ENCODE assay signal across 9 mouse cellular contexts in the genomic region with DNA sequence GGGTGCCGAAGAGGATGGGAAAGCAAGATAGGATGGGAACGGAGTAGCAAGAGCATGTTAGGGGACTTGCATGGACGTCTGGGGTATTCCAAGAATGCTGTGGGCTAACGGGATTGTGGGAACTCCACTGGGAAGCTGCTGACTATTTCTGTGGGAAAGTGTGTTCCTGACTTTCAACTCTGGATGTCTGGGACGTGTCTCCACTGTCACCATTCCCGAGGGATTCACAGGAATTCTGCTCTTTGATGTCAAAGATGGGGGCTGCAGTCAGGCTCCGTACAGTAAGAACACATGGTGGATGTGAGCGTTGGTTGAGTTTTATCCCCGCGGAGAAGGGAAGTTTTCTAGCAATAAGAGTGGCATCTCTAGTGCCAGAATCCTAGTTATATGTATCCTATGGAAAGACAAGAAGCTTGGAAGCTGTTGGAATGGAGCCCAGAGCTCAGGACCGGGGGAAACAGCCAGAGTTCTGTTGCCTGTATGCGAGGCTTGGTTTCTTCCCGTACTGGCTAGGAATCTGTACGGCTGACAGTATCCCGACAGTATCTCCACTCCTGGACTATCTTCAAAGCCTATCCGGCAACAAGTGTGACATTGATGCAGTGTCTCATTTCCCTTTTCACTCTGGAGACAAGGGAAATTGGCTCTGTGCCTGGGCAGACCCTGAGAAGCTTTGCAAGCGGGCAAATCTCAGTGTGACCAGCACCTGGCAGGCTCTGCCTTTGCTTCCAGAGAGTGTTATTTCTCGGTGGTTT. TPM values are rescaled to one million over a fixed set of nuclear protein-coding genes. Genes with fewer than 3 reads are reported as not detected.
DNase-seq lines count a peak whose midpoint lies in the region; ATAC-seq and TF ChIP-seq lines count a peak whose summit lies in the region.
"Had no signal": no experiment of that assay in that cellular context is flagged by ENCODE, and none has a peak within 500 bp of the region (broad histone marks: within the 10 kb centered on the region; RNA-seq: fewer than 3 reads in every experiment).

No protein-coding gene starts in this region.

- no peak overlapping the region for H3K9ac ChIP-seq in forebrain, embryonic 12.5 days
- H3K9ac ChIP-seq in forebrain, embryonic 11.5 days (ENCODE audit: low read length) = no peak overlapping the region
- H3K9ac ChIP-seq in ES-Bruce4 (ENCODE audit: low read depth, poor library complexity, severe bottlenecking) = no peak overlapping the region
- H3K9ac ChIP-seq in neural tube, embryonic 12.5 days = no peak overlapping the region

- 66% methylated on average over 18 of the region's 18 CpGs for WGBS in forebrain, embryonic 12.5 days
- WGBS in forebrain, embryonic 11.5 days = 80% methylated on average over 18 of the region's 18 CpGs
- 37% methylated on average over 18 of the region's 18 CpGs for WGBS in kidney, adult 2 months
- 56% methylated on average over 18 of the region's 18 CpGs for WGBS in neural tube, embryonic 12.5 days

- ATAC-seq in forebrain, embryonic 12.5 days (ENCODE audit: low FRiP score) = peak; percentile 28; the same call in 1 of the 2 replicates
- ATAC-seq in forebrain, embryonic 11.5 days (replicated peaks; ENCODE audit: low FRiP score) = no peak
- ATAC-seq in neural tube, embryonic 12.5 days (ENCODE audit: low FRiP score, low read depth) = peak; percentile 72

- H3K27me3 ChIP-seq in forebrain, embryonic 12.5 days = no peaks in the 10 kb centered on the region
- no peaks in the 10 kb centered on the region for H3K27me3 ChIP-seq in forebrain, embryonic 11.5 days (ENCODE audit: control insufficient read depth, insufficient read depth, low read length)
- H3K27me3 ChIP-seq in ES-Bruce4 (ENCODE audit: control insufficient read depth, insufficient read depth, low read length, poor library complexity, severe bottlenecking) = no peaks in the 10 kb centered on the region
- H3K27me3 ChIP-seq in kidney, adult 2 months (replicated peaks; ENCODE audit: control insufficient read depth, insufficient read depth, low read length) = no peaks in the 10 kb centered on the region
- no peaks in the 10 kb centered on the region for H3K27me3 ChIP-seq in neural tube, embryonic 12.5 days (replicated peaks)

- no peak overlapping the region for H3K4me3 ChIP-seq in forebrain, embryonic 12.5 days (replicated peaks)
- H3K4me3 ChIP-seq in forebrain, embryonic 11.5 days (ENCODE audit: low read depth, low read length) = no peak overlapping the region
- H3K4me3 ChIP-seq in ES-Bruce4 (ENCODE audit: low read depth, low read length) = no peak overlapping the region
- no peak overlapping the region for H3K4me3 ChIP-seq in kidney, adult 2 months (ENCODE audit: insufficient read depth, low read depth, low read length)
- no peak overlapping the region for H3K4me3 ChIP-seq in neural tube, embryonic 12.5 days

- DNase-seq in forebrain, embryonic 11.5 days (ENCODE audit: low spot score) = no peak
- peak; percentile 45 for DNase-seq in fibroblast of lung, adult 2 months (ENCODE audit: low read depth)
- peak; percentile 74 for DNase-seq in kidney, adult 2 months
- no peak for DNase-seq in urinary bladder, postnatal 4 days (ENCODE audit: low spot score in 2 of 2)
- DNase-seq in left cerebral cortex, postnatal 36 days (ENCODE audit: low spot score in 2 of 2) = no peak

- H3K4me2 ChIP-seq in forebrain, embryonic 12.5 days = no peak overlapping the region
- H3K4me2 ChIP-seq in forebrain, embryonic 11.5 days (ENCODE audit: low read depth, low read length, severe bottlenecking) = no peak overlapping the region
- H3K4me2 ChIP-seq in neural tube, embryonic 12.5 days (replicated peaks) = no peak overlapping the region

- no peaks in the 10 kb centered on the region for H3K36me3 ChIP-seq in forebrain, embryonic 12.5 days (replicated peaks)
- H3K36me3 ChIP-seq in forebrain, embryonic 11.5 days (ENCODE audit: control insufficient read depth, insufficient read depth, low read length) = no peaks in the 10 kb centered on the region
- no peaks in the 10 kb centered on the region for H3K36me3 ChIP-seq in ES-Bruce4 (ENCODE audit: control insufficient read depth, insufficient read depth, low read length, poor library complexity, severe bottlenecking)
- H3K36me3 ChIP-seq in kidney, adult 2 months (ENCODE audit: control insufficient read depth, insufficient read depth, low read length) = no peaks in the 10 kb centered on the region
- H3K36me3 ChIP-seq in neural tube, embryonic 12.5 days = no peaks in the 10 kb centered on the region

- intact Hi-C loops in left cerebral cortex, postnatal 36 days (cut with DNase I) = no loop called here

- H3K4me1 ChIP-seq in forebrain, embryonic 12.5 days = peaks cover 9% of the 10 kb centered on the region; the same call in 1 of the 2 replicates
- H3K4me1 ChIP-seq in forebrain, embryonic 11.5 days (replicated peaks; ENCODE audit: control insufficient read depth, insufficient read depth, low read length) = no peaks in the 10 kb centered on the region
- no peaks in the 10 kb centered on the region for H3K4me1 ChIP-seq in ES-Bruce4 (ENCODE audit: control insufficient read depth, insufficient read depth, low read length)
- no peaks in the 10 kb centered on the region for H3K4me1 ChIP-seq in kidney, adult 2 months (ENCODE audit: control insufficient read depth, insufficient read depth, low read length)
- H3K4me1 ChIP-seq in neural tube, embryonic 12.5 days = peaks cover 13% of the 10 kb centered on the region

- TF ChIP-seq CTCF in ES-Bruce4 (IDR thresholded peaks at IDR 0.05; ENCODE audit: low read depth, low read length) = no peak
- no peak for TF ChIP-seq CTCF in kidney, adult 2 months (conservative IDR thresholded peaks at IDR 0.05; ENCODE audit: insufficient read depth, insufficient read length, low read depth, low read length)

- no peak for TF ChIP-seq POLR2A in ES-Bruce4 (IDR thresholded peaks at IDR 0.05; ENCODE audit: insufficient read depth, low read length)
- no peak for TF ChIP-seq POLR2A in kidney, adult 2 months (IDR thresholded peaks at IDR 0.05; ENCODE audit: low read depth, low read length)

- 0 out of 2 replicates have a peak, but pooled peaks cover 5% of the 10 kb centered on the region for H3K9me3 ChIP-seq in forebrain, embryonic 12.5 days
- H3K9me3 ChIP-seq in forebrain, embryonic 11.5 days (ENCODE audit: control insufficient read depth, low read length) = no peaks in the 10 kb centered on the region
- no peaks in the 10 kb centered on the region for H3K9me3 ChIP-seq in ES-Bruce4 (replicated peaks; ENCODE audit: control insufficient read depth, insufficient read depth, low read length, poor library complexity, severe bottlenecking)
- no peaks in the 10 kb centered on the region for H3K9me3 ChIP-seq in neural tube, embryonic 12.5 days

- peak overlapping the region; percentile 61; the same call in 1 of the 2 replicates for H3K27ac ChIP-seq in forebrain, embryonic 12.5 days
- no peak overlapping the region for H3K27ac ChIP-seq in forebrain, embryonic 11.5 days (ENCODE audit: low read depth, low read length)
- H3K27ac ChIP-seq in ES-Bruce4 (ENCODE audit: insufficient read depth, low read length) = peak overlapping the region; percentile 2; the same call in 1 of the 2 replicates
- no peak overlapping the region for H3K27ac ChIP-seq in kidney, adult 2 months (ENCODE audit: insufficient read depth, low read depth, low read length)
- no peak overlapping the region for H3K27ac ChIP-seq in neural tube, embryonic 12.5 days
- H3K27ac ChIP-seq: macrophage had no signal

- TF ChIP-seq EP300 in ES-Bruce4 (IDR thresholded peaks at IDR 0.05; ENCODE audit: insufficient read depth, low read depth, low read length) = no peak

RNA-seq across cellular contexts. Expression of a gene that starts 44.2 kb away (rescaled TPM):
- polyA plus RNA-seq in forebrain, embryonic 12.5 days (2016; fragmentation: Nextera tagmentation; extraction: Ambion mirVana) = 14.4 and 15.6 TPM in 2 replicates
- 15.1 and 15.2 TPM in 2 replicates for polyA plus RNA-seq in forebrain, embryonic 11.5 days (2014; fragmentation: Nextera tagmentation; extraction: Ambion mirVana)
- 91.8 and 93.7 TPM in 2 replicates for polyA plus RNA-seq in ES-Bruce4 (2011; ENCODE audit: insufficient read depth, insufficient read length, low read depth, missing spikeins)
- 23.4 and 23.9 TPM in 2 replicates for polyA plus RNA-seq in kidney, adult 2 months (2012; rRNA removed)
- polyA plus RNA-seq in neural tube, embryonic 12.5 days (2016; fragmentation: Nextera tagmentation; extraction: Ambion mirVana) = 12.8 and 12.9 TPM in 2 replicates
- total RNA-seq in left cerebral cortex, postnatal 36 days (2021) = 10 to 100 TPM; 55.8 to 68.0 TPM

Comparison
In these comparisons a context has a peak if more than half of its experiments do, and no peak if none do; other contexts are left out.
1. H3K27ac ChIP-seq: peak in forebrain, embryonic 12.5 days (single experiment) and ES-Bruce4 (single experiment); none in forebrain, embryonic 11.5 days (single experiment), kidney, adult 2 months (single experiment) and neural tube, embryonic 12.5 days (single experiment).
2. DNase-seq: peak in fibroblast of lung, adult 2 months (single experiment) and kidney, adult 2 months (single experiment); none in forebrain, embryonic 11.5 days (single experiment), urinary bladder, postnatal 4 days (0 of 2) and left cerebral cortex, postnatal 36 days (0 of 2).